Mouse (Mus musculus) lung, postnatal 4 days (tissue): ENCODE measurements at regions not wholly inside any gene's neighbourhood (a gene's known extent, or its start where the extent isn't known, plus 50 kb on each side); places are given as distances from the start of the nearest gene placed in this dataset.

Experiments
- DNase-seq, 2 experiments: peaks; one replicate each; pipeline ENCODE4 v3.0.0; 2021

DNA sequence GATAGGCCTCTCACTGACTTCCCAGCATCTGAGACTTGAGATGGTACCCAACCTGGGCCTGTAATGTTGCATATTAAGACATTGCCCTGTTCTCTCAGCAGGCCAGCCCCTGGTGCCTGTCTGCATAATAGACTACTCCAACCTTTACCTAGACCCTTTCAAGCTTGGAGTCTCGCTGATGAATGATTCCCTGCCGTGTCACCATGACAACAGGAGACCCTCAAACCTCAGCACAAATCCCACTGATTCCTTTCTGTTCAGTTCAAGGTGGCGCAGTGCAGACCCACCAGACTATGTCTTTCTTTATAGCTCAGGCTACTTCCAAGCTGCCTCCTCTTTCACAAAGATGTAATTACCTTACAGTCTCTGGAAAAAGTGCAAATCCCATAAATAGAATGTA is 172.0 kb downstream of the Dcdc2c start:
- no peak for DNase-seq

DNA sequence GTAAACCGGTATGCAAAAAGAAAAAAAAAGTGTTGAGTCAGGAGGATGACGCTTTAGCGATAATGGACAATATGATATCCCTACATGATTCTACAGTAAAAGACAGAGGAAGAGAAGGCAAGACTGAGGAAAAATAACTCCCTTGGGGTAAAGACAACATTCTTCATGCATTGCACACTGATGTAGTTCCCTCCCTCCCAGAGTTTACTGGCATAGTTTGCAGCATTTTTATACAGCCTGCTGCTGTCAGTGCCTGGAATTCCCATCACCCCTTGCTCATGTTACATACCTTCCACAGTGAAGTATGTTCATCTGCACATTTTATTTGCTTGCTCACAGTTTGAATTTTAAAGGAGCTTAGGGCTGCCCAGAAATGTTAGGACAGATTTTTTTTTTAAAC is 174.2 kb downstream of the Dcdc2c start:
- no peak for DNase-seq

DNA sequence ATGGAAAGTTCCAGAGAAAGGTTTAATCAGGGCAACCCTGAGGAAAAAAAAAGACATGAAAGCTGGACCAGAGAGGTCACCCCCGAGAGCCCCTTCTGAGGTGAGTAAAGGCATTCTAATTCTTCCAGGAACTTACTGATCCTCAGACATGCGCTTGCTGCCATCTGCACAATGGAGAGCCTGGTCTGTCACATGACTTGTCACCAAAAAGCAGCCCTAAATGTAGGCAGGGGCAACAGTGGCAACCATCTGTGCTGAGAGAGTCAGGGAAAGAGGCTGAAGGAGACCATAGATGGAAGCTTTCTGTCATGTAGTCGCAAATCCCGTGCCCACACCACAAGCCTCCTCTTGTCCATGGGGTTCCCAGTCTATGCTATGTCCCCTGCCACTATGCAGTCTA is 174.8 kb downstream of the Dcdc2c start:
- no peak for DNase-seq

DNA sequence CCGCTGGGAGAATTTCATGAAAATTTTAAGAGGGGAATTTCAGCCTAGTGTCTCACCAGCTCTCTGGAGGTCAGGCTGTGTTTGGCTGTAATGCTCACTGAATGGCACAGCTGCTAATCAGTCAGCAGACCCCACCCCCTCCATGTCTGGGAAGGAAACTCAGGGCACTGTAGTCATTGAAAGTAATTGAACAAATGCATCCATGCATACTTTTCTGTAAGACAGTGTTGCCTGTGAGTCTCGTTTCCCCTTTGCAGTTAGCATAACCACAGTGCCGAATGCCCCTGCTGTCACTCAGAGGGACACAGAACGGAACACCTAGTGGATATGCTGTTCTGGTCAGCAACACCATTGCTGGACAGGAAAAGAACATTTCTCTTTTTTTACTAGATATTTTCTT is 175.4 kb downstream of the Dcdc2c start:
- no peak for DNase-seq

DNA sequence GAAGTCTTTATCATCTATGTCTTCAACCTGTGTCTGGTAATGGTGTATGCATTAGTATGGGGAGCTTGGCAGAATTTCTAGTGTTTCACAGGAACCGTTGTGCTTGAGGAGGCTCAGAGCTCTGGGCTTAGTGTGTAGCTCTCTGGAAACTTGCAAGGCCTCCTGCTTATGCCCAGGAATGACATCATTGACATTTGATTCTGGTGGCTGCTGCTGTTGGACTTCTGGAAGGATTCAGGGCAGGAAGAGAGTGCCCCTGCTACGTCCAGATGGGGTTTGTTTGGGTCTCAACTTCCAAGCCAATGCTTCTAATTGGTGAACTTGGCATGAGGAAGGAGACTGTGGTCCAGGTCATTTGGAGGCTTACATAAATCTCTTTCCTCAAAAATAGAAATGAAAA is 186.9 kb downstream of the Dcdc2c start:
- peak in 1 of 2 experiments; percentile 20 for DNase-seq

DNA sequence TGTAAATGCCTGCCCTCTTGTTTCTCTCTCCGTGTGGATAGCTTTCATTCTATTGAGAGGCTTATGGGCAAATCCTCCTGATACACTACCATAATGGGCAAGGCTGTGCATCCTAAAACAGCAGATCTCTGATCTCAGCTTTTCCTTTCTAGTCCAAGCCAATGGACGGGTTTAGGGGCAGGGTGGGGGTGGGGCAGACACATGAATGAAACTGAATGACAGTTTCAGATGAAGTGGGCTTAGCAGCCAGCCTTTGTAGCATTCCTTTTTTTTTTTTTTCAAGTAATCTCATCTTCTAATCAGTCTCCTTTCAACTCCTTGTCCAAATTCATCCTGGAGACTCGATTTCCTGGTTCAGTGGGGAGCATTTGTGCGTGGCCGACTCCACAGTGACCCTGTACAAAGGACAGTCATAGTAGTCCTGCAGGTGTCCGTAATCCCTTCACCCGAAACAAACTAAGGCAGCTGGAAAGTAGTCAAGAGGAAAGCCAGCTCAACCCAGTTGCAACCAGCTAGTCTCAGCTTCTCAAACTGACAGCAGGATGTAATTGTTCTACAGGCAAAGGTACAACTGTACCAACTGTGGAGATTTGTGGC is 193.4 kb downstream of the Dcdc2c start:
- DNase-seq, result no peak

DNA sequence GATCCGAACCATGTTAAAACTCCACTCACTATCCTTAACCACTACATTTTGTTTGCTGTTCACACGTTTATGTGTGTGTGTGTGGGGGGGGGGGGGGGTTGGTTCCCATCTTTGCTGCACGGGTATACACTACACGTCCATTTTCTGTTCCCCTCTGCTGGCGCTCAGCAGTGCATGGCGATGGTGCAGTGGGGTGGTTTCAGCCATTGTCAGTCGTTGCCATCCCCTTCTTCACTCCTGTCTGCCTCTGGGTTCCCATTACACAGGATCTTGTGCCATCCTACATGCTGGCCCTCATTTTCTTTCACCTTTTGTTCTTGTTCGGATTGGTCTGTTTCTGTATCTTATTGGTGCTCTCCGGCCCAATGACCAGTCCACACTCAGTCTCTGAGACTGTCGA is 194.4 kb downstream of the Dcdc2c start:
- no peak for DNase-seq

DNA sequence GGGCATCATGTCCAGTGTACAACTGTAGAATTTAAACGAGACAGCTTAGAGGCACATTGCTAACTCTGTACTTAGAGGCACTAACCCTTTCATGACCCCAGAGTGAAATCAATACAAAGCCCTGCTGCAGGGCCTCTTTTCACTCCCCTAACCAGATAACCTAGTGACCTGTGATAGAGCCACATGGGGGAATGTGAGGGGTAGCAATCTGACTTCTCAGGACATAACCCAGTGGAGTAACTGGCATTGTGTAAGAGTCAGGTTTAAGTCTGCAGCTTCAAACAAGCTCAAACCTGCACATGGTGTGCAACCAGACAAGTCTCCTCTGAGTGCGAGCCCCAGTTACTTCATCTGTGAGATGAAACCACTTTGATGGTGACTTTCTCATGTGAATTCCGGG is 199.1 kb downstream of the Dcdc2c start:
- DNase-seq, result no peak

DNA sequence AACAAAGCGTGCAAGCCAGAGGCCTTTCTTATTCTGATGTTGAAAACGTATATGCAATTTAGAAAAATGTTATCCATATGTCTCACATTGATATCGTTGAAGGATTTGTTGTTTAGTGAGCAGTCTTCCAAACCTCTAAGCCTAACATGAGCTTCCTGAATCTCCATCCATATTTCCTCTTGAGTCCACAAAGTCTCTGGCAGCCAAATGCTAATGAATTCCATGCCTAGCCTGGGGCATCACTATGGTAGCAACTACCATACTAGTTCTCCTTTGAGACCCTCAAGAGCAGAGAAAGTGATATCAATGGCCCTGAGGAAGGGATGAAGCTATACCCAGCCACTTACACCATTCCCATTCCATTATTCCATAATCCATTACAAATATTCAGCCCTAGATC is 199.6 kb downstream of the Dcdc2c start:
- no peak for DNase-seq

DNA sequence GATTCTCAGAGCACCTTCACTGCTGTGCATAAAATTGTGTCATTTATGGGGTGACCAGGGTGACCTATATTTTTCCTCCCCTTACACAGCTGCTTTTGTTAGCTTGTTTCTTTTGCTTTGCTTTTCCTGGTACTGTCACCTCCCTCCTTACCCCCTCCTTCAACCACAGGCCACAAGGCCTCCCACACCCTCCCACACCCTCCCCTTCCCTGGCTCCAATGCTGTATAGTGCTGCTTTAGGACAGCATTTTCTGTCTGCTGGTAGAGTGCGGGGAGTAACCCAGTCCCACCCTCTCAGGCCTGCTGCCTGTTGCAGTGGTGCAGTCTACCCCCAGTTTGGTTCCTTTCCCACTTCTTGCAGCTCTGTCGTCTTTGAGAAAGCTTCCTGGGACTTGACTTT is 209.5 kb downstream of the Dcdc2c start:
- no peak for DNase-seq

DNA sequence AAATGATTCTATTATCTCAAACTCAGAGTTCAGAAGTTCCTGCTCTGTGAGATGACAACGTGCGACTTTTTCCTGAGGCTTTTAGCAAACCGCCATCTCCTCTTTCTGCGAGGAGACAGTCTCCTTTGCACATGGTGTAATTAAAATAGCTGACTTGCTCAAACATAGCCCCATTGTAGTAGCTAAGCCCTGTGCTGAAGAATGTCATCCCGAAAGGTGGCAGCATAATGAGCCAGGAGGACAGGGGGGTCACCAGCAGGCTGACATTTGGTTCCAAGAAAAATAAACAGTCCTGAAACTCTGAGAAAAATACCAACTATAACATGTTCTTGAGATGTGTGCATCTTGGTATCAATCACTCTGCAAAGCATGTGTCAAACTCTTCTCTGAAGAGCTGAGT is 219.6 kb downstream of the Dcdc2c start:
- no peak for DNase-seq

DNA sequence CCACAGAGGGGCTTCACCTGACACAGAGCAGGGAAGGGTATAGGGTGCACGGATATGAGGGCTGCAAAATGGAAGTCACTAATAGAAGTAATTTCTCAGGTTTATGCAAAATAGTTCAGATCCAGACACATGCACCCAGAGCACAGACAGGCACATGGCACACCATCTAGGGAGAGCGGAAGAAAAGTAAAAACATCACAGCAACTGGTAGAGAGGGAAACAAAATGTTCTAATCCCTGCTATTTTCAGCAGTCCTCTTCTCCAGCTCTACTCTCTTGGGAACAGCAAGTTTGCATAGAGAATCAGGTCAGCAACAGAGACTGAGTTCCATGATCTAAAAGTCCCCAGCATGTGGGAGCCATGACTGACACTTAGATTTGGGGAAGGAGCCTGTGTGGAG is 220.4 kb downstream of the Dcdc2c start:
- no peak for DNase-seq

DNA sequence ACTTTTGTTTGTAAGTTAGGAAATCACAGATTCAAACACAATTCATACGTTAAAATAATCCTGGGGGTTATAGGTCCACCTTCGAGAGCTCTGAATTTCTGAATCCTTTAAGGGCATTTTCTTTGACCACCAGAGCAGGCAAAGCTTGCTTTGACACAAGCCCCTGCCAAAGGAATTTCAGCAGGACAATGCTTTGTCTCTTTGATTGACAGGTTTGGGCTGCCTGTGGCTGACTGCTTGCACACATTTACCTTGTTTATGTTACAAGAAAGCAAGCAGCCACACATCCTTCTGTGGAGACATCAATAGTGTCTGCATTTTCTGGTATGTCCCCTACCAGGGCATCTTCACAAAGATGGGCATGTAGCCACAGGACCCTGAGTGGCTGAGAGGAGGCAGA is 228.5 kb downstream of the Dcdc2c start:
- no peak for DNase-seq

DNA sequence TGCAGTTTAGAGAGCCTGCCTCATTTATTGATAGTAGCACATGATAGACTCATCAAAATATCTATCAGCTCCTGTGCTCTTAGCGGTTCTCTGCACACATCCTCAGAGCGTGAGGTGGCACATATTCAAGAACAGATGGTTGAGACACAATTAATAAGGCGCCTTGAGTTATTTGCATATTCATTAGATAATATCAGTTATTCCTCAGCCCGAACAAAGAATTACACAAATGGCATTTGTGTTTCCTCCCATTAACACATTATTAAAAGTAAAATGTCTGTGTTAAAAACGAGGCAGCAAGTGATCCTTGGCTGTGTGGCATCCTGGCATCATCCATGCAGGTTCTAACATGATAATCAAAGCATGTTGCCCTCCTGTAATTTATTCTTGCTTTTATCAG is 243.0 kb downstream of the Dcdc2c start:
- no peak for DNase-seq

DNA sequence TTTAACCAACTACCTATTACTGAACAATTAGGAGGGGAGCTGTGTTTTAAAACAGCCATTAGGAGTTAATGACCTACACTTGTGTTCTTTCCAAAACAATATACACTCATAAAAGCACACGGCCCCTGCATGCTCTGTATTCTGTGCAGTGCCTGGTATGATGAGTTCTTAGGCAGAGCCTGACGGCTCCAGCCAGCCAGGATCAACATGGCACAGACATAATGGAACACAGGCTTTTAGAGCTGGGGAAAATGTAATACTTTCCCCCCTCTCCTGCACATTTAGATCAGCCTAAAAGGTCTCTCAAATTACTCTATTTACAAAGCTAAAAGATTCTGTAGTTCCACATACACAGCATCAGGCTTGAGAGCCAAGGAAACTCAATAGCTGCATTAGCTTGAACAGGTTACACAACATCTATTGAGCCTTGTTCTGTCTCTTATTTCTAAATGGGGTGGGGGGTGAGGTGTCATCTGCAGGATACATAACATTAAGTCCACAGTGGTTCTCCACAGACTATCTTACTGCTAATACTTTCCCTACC is 250.1 kb downstream of the Dcdc2c start:
- DNase-seq, result no peak

DNA sequence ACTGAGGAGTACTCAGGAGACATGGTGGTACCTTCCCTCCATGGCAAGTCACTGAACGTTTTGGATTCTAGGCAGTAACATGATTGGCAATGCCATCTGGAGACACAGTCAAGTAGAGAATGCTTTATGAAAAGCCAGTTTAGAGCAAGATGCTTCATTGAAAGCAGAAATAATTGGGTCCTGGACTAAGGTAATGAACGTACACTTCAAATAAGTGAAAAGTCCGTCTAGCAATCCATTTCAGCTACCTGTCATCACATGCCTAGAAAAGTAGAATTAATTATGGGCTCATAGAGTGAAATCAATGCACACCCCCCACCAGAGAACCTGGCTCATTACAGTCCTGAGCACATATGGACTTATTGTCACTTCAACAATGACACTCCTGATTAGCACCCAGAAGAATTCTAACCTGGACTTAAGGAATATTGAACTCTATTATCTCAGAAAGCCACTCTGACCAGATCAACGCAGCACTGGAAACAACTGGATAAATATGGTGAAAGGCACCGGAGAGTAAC is 263.8 kb downstream of the Dcdc2c start:
- no peak for DNase-seq

DNA sequence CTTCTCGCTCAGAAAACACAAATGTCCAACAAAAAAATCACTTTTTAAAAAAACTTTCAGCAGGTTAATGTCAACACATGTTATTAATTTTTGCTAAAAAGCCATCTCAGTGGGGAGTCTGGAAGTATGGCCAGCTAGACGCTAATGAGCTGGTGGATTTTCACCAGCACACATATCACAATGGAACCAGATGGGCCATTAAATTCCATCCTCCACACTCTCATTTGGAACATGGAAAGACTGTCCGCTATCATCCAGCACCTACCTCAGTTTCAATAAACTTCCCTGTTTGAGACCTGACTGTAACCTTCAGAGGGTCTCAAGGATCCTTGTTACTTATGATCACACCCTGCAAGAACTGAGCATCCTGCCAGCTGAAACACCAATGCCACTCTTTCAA is 296.7 kb downstream of the Dcdc2c start:
- DNase-seq, result no peak

DNA sequence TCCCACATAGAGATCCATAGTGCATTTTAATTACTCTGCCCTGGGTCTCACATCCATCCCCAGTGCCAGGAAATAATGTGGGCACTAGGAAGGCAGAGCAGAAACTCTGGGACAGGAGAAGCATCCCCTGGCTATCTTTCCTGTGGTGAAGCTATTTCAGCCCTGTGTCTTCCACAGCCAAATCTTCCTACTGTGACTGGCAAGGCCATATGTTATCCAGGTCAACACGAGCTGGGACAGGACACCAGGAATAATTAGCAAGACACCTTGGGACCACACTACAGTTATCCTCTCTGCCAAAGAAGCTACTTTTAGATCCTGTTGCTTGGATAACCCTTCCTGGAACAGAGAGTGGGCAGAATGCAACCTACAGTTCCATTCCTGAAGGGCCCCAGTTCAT is 301.7 kb downstream of the Dcdc2c start:
- no peak for DNase-seq

DNA sequence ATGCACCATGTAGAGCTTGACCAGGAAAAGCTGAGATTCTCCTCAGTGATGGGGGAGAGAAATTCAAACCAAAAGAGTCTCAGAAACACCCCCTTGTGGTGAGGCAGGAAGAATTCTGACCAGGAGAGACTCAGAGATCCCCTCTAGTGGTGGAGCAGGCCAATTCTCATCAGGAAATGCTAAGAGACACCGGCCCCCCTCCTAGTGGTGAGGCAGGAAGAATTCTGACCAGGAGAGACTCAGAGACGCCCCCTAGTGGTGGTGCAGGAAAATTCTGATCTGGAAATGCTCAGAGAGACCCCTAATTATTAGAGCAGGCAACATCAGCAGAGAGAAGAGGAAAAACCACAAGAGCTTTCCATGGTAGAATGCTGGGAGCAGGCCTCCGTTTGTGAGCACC is 303.4 kb downstream of the Dcdc2c start:
- peak; percentile 27 to 41 for DNase-seq

DNA sequence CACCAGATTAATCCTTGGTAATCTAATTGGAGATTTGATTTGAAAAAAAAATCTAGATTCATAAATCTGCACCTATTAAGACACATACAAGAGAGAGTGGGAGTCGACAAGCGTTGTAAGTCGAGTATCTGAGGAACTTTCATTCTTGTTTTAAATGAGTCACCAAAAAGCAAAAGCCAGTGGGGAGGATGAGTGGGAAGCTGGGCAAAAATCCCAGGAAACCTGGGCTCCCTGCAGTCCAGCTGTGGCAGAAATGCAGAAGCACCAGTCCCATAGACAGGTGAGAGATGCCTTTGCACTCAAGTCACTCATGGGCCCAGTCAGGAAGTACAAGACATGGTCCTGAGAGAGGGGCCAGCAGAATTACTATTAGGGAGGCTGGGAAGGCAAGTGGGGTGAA is 303.9 kb downstream of the Dcdc2c start:
- no peak for DNase-seq

DNA sequence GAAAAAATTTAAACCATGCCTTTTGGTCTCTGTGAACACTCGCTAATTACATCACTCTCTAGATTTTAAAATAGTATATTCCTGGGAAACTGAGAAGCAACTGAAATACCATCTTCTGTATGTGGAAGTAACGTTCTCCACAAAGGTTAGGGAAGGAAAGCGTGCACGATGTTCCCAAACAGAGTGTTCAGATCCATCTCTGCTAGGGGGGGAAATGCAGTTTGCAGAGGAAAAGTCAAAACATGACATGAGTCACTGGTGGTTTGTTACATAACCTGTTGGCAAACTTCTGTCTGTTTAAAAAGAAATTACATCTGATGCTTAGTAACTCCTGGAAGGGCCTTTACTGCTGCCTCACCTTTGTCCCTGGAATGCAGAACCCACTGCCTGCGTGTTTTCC is 314.2 kb downstream of the Dcdc2c start:
- no peak for DNase-seq

DNA sequence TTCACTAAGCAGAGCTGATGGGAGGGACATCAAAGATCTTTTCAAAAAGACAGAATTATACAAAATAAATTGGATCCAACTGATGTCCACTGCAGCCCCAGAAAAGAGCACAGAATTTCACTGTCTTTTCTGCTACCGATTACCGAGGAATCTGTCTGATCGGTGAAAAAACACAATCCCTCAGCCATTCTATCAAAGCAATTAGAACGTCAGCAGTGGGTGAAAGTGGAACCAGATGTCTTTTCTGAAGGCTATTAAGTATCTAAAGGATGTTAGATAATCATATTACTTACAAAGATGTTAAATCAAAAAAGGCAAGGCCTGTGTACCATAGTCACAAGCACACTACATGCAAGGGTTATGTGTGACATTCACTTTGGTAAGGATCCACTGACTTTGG is 315.2 kb downstream of the Dcdc2c start:
- no peak for DNase-seq

DNA sequence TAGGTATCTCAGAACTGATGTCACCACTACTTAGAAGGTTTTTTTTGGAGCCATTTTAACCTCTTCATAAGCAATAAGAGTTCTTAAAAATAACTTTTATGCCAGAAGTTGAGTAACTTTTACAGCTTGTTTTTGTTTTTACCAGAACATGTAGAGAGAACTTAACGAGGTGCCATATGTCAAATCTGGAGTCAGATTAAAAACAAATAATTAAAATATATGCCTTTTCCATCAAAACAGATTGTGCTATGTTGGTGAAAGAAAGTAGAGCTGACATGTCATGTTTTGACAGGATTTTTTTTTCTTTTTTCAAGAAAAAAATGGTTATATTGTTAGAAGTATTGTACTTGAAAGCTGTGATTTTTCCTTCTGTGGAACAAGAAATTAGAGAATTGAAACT is 349.4 kb downstream of the Dcdc2c start:
- no peak for DNase-seq

DNA sequence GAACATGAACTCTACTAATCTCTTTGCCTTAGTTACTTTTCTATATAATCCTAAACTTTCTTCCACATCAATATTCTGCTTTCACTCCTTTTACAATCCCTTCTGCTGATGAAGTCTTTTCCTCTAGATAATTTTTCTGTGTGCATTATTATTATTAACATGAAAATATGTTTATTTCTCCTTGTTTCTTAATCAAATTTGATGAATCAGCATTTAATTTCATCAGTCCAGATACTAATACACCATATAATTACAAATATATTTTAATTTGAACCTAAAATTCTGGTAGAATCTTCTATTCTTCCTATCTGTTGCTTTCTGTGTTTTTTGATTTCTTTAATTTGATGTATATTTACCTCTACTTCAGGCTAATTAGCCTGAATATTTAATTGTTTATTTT is 365.5 kb downstream of the Dcdc2c start:
- no peak for DNase-seq

DNA sequence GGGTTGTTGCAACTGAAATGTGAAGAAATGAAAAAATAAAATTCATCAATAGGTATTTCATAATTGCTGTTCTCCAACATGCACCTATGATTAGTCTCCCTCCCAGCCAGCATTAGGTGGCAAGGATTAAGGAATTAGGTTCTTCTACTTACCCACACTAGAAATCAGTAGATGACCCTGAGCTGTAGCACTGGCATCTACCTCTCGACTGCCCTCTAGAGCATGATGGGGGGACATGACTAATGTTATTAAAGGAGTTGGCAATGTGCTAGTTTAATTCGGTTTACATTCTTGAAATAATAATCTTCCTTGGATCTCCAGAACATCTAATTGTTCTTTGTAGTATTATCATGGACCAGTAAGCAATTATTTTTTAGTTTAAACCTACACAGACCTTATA is 370.9 kb downstream of the Dcdc2c start:
- no peak for DNase-seq
